Mouse (Mus musculus): ENCODE measurements at regions not wholly inside any gene's neighbourhood (a gene's known extent, or its start where the extent isn't known, plus 50 kb on each side); places are given as distances from the start of the nearest gene placed in this dataset.

GRCm38 (mm10) chr1:184546140-184546661 is 186.2 kb downstream of the Hlx start:
- Histone ChIP-seq H3K27me3 (ENCODE audit: control insufficient read depth, insufficient read depth, insufficient read length) (no peaks in the 10 kb centered on the region), H3K4me2 (ENCODE audit: low read depth) (no peak overlapping the region), H3K36me3 (ENCODE audit: control insufficient read depth, insufficient read depth) (no peaks in the 10 kb centered on the region), H3K79me2 (ENCODE audit: control insufficient read depth, insufficient read depth) (no peaks in the 10 kb centered on the region), H3ac (ENCODE audit: control insufficient read depth, insufficient read length) (no peak overlapping the region), H3K4me3 (no peak overlapping the region)
- TF ChIP-seq CEBPB (IDR thresholded peaks at IDR 0.05; ENCODE audit: insufficient read depth, poor library complexity, severe bottlenecking), result no peak
- no peak for TF ChIP-seq MAX (IDR thresholded peaks at IDR 0.05; ENCODE audit: low read depth)
- peak; percentile 68 for TF ChIP-seq USF1 (IDR thresholded peaks at IDR 0.05; ENCODE audit: low read depth)

- no peak overlapping the region for H3ac ChIP-seq (ENCODE audit: control insufficient read depth, insufficient read length)
- H3K4me3 ChIP-seq, result no peak overlapping the region
- H3K79me2 ChIP-seq (ENCODE audit: control insufficient read depth, insufficient read depth), result no peaks in the 10 kb centered on the region
- H3K4me2 ChIP-seq (ENCODE audit: low read depth), result no peak overlapping the region
- TF ChIP-seq REST (IDR thresholded peaks at IDR 0.05; ENCODE audit: insufficient read depth, insufficient read length) (no peak), POLR2A (IDR thresholded peaks at IDR 0.05; ENCODE audit: insufficient read length, low read depth) (no peak), SRF (IDR thresholded peaks at IDR 0.05; ENCODE audit: control insufficient read depth, insufficient read length, low read depth) (no peak), TCF12 (IDR thresholded peaks at IDR 0.05; ENCODE audit: insufficient read depth, poor library complexity, severe bottlenecking) (no peak), MAX (IDR thresholded peaks at IDR 0.05; ENCODE audit: low read depth) (no peak), MYOD1 (IDR thresholded peaks at IDR 0.05; ENCODE audit: control insufficient read depth in 1 of 3, insufficient read length in 2 of 3, low read depth in 2 of 3) (no peak), USF1 (IDR thresholded peaks at IDR 0.05; ENCODE audit: low read depth) (no peak), MYOG (IDR thresholded peaks at IDR 0.05; ENCODE audit: control insufficient read depth in 1 of 3, insufficient read depth in 1 of 3, insufficient read length in 2 of 3, low read depth in 2 of 3) (no peak), POLR2AphosphoS2 (IDR thresholded peaks at IDR 0.05; ENCODE audit: insufficient read length, low read depth) (no peak)
- H3K36me3 ChIP-seq (ENCODE audit: control insufficient read depth, insufficient read depth), result no peaks in the 10 kb centered on the region
- H3K27me3 ChIP-seq (ENCODE audit: control insufficient read depth, insufficient read depth, insufficient read length), result no peaks in the 10 kb centered on the region
Measured at GRCm38 (mm10) chr1:184545111-184545510, 187.3 kb downstream of the Hlx start.

- no peak for TF ChIP-seq TCF12 (IDR thresholded peaks at IDR 0.05; ENCODE audit: insufficient read depth, poor library complexity, severe bottlenecking)
- no peak overlapping the region for H3K4me3 ChIP-seq
- no peaks in the 10 kb centered on the region for H3K27me3 ChIP-seq (ENCODE audit: control insufficient read depth, insufficient read depth, insufficient read length)
- no peaks in the 10 kb centered on the region for H3K79me2 ChIP-seq (ENCODE audit: control insufficient read depth, insufficient read depth)
- no peaks in the 10 kb centered on the region for H3K36me3 ChIP-seq (ENCODE audit: control insufficient read depth, insufficient read depth)
- no peak overlapping the region for H3ac ChIP-seq (ENCODE audit: control insufficient read depth, insufficient read length)
- no peak overlapping the region for H3K4me2 ChIP-seq (ENCODE audit: low read depth)
Measured at GRCm38 (mm10) chr1:184542321-184543115, 189.9 kb downstream of the Hlx start.

- no peak for TF ChIP-seq MYOD1 (IDR thresholded peaks at IDR 0.05; ENCODE audit: control insufficient read depth in 1 of 3, insufficient read length in 2 of 3, low read depth in 2 of 3)
- no peak for TF ChIP-seq SRF (IDR thresholded peaks at IDR 0.05; ENCODE audit: control insufficient read depth, insufficient read length, low read depth)
- no peak for TF ChIP-seq E2F4 (IDR thresholded peaks at IDR 0.05; ENCODE audit: insufficient read depth)
- no peak overlapping the region for H3ac ChIP-seq (ENCODE audit: control insufficient read depth, insufficient read length)
- H3K27me3 ChIP-seq (ENCODE audit: control insufficient read depth, insufficient read depth, insufficient read length), result no peaks in the 10 kb centered on the region
- H3K36me3 ChIP-seq (ENCODE audit: control insufficient read depth, insufficient read depth), result no peaks in the 10 kb centered on the region
- H3K79me2 ChIP-seq (ENCODE audit: control insufficient read depth, insufficient read depth), result no peaks in the 10 kb centered on the region
- H3K4me2 ChIP-seq (ENCODE audit: low read depth), result no peak overlapping the region
- H3K4me3 ChIP-seq, result no peak overlapping the region
Measured at GRCm38 (mm10) chr1:184539818-184540217, 192.6 kb downstream of the Hlx start.

- Histone ChIP-seq H3K27me3 (ENCODE audit: control insufficient read depth, insufficient read depth, insufficient read length) (no peaks in the 10 kb centered on the region), H3K36me3 (ENCODE audit: control insufficient read depth, insufficient read depth) (no peaks in the 10 kb centered on the region), H3ac (ENCODE audit: control insufficient read depth, insufficient read length) (no peak overlapping the region), H3K4me3 (no peak overlapping the region), H3K4me2 (ENCODE audit: low read depth) (no peak overlapping the region), H3K79me2 (ENCODE audit: control insufficient read depth, insufficient read depth) (no peaks in the 10 kb centered on the region)
- TF ChIP-seq USF1 (IDR thresholded peaks at IDR 0.05; ENCODE audit: low read depth) (no peak), CEBPB (IDR thresholded peaks at IDR 0.05; ENCODE audit: insufficient read depth, poor library complexity, severe bottlenecking) (peak; percentile 41; the same call in 1 of the 2 replicates)
Measured at GRCm38 (mm10) chr1:184536311-184537200, 195.9 kb downstream of the Hlx start.

GRCm38 (mm10) chr1:184535691-184536090 is 196.7 kb downstream of the Hlx start:
- Histone ChIP-seq H3K36me3 (ENCODE audit: control insufficient read depth, insufficient read depth) (no peaks in the 10 kb centered on the region), H3ac (ENCODE audit: control insufficient read depth, insufficient read length) (no peak overlapping the region), H3K4me3 (no peak overlapping the region), H3K79me2 (ENCODE audit: control insufficient read depth, insufficient read depth) (no peaks in the 10 kb centered on the region), H3K27me3 (ENCODE audit: control insufficient read depth, insufficient read depth, insufficient read length) (no peaks in the 10 kb centered on the region), H3K4me2 (ENCODE audit: low read depth) (no peak overlapping the region)
- TF ChIP-seq REST (IDR thresholded peaks at IDR 0.05; ENCODE audit: insufficient read depth, insufficient read length) (no peak), POLR2AphosphoS2 (IDR thresholded peaks at IDR 0.05; ENCODE audit: insufficient read length, low read depth) (no peak), TCF12 (IDR thresholded peaks at IDR 0.05; ENCODE audit: insufficient read depth, poor library complexity, severe bottlenecking) (no peak), SRF (IDR thresholded peaks at IDR 0.05; ENCODE audit: control insufficient read depth, insufficient read length, low read depth) (no peak), POLR2A (IDR thresholded peaks at IDR 0.05; ENCODE audit: insufficient read length, low read depth) (no peak), E2F4 (IDR thresholded peaks at IDR 0.05; ENCODE audit: insufficient read depth) (no peak), MYOG (IDR thresholded peaks at IDR 0.05; ENCODE audit: control insufficient read depth in 1 of 3, insufficient read depth in 1 of 3, insufficient read length in 2 of 3, low read depth in 2 of 3) (no peak), USF1 (IDR thresholded peaks at IDR 0.05; ENCODE audit: low read depth) (no peak), CEBPB (IDR thresholded peaks at IDR 0.05; ENCODE audit: insufficient read depth, poor library complexity, severe bottlenecking) (no peak), MAX (IDR thresholded peaks at IDR 0.05; ENCODE audit: low read depth) (no peak), MYOD1 (IDR thresholded peaks at IDR 0.05; ENCODE audit: control insufficient read depth in 1 of 3, insufficient read length in 2 of 3, low read depth in 2 of 3) (no peak), TCF3 (IDR thresholded peaks at IDR 0.05; ENCODE audit: insufficient read length, low read depth) (no peak)
